Mouse (Mus musculus) liver, embryonic 15.5 days (tissue): ENCODE results near the gene Mylpf. TPM values are rescaled to one million over a fixed set of nuclear protein-coding genes. Genes with fewer than 3 reads are reported as not detected.

Experiments
- ATAC-seq: fragments of 200-750 bp; cut with Nextera tagmentation; 2 replicates; pipeline ENCODE4 v1.8.0; 2017; ENCODE audit warnings: moderate number of reproducible peaks, mild to moderate bottlenecking, moderate library complexity; ENCODE audit not compliant: insufficient read depth
- H3K27ac ChIP-seq: fragments of 300-500 bp; sonication (generic); replicated peaks from 2 replicates; pipeline ENCODE4 v1.5.1; 2015; ENCODE audit warnings: mild to moderate bottlenecking, inconsistent platforms
- H3K27me3 ChIP-seq: fragments of 300-500 bp; sonication (generic); 2 replicates; pipeline ENCODE4 v1.6.1; 2015; ENCODE audit warnings: mild to moderate bottlenecking, inconsistent platforms
- H3K36me3 ChIP-seq: fragments of 300-500 bp; sonication (generic); replicated peaks from 2 replicates; pipeline ENCODE4 v1.6.1; 2015; ENCODE audit warnings: moderate library complexity, mild to moderate bottlenecking, inconsistent platforms
- H3K4me1 ChIP-seq: fragments of 300-500 bp; sonication (generic); replicated peaks from 2 replicates; pipeline ENCODE4 v1.6.1; 2015; ENCODE audit warnings: inconsistent platforms
- H3K4me2 ChIP-seq: fragments of 300-500 bp; sonication (generic); 2 replicates; pipeline ENCODE4 v1.6.1; 2015; ENCODE audit warnings: moderate library complexity, mild to moderate bottlenecking, inconsistent platforms
- H3K4me3 ChIP-seq: fragments of 300-500 bp; sonication (generic); replicated peaks from 2 replicates; pipeline ENCODE4 v1.5.1; 2015; ENCODE audit warnings: mild to moderate bottlenecking, inconsistent platforms
- H3K9ac ChIP-seq: fragments of 300-500 bp; sonication (generic); 2 replicates; pipeline ENCODE4 v1.6.1; 2015; ENCODE audit warnings: moderate library complexity, mild to moderate bottlenecking, inconsistent platforms
- H3K9me3 ChIP-seq: fragments of 300-500 bp; sonication (generic); replicated peaks from 2 replicates; pipeline ENCODE4 v1.6.1; 2016; ENCODE audit warnings: inconsistent platforms
- WGBS: fragments of 180-500 bp; shearing (Covaris S2); methylation state at CpG from one replicate; pipeline ENCODE4 v1.1.7; 2015; ENCODE audit warnings: mixed read lengths; ENCODE audit not compliant: insufficient replicate concordance; 5-methylcytosine and 5-hydroxymethylcytosine counted together
- polyA plus RNA-seq: library from polyadenylated mRNA; unstranded; fragments of >200 nt; fragmentation: Nextera tagmentation; extraction: Ambion mirVana; gene quantifications from 2 replicates; pipeline ENCODE4 v1.2.1, GENCODE M21; 2015

Mylpf gene
- polyA plus RNA-seq, 1 experiment from 2014 or later, result 89.3 TPM

DNA sequence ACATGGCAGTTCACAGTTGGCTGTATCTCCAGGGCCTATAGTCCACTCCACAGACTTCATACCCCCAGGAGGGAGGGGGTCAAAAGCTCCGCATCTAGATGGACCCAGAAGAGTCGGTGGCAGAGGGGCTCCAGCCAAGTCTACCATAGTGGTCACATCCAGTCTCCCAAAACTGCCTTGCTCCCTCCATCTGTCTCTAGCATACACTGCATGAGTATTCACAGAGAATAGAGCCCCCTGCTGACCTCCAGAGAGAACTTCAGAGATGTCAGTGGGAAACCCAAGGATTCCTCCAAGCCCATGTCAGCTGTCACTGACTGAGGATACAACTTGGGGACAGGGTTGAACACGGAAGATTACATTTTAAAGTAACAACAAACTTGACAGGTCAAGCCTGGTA is 23.1 kb upstream of the Mylpf start:
- H3K9ac ChIP-seq, result no peak overlapping the region
- no peak overlapping the region for H3K4me2 ChIP-seq
- no peaks in the 10 kb centered on the region for H3K36me3 ChIP-seq
- H3K4me1 ChIP-seq, result peaks cover 44% of the 10 kb centered on the region
- no peaks in the 10 kb centered on the region for H3K27me3 ChIP-seq
- WGBS, result 47% methylated on average over 3 of the region's 3 CpGs
- no peak overlapping the region for H3K4me3 ChIP-seq
- no peak for ATAC-seq
- no peaks in the 10 kb centered on the region for H3K9me3 ChIP-seq
- H3K27ac ChIP-seq, result no peak overlapping the region

DNA sequence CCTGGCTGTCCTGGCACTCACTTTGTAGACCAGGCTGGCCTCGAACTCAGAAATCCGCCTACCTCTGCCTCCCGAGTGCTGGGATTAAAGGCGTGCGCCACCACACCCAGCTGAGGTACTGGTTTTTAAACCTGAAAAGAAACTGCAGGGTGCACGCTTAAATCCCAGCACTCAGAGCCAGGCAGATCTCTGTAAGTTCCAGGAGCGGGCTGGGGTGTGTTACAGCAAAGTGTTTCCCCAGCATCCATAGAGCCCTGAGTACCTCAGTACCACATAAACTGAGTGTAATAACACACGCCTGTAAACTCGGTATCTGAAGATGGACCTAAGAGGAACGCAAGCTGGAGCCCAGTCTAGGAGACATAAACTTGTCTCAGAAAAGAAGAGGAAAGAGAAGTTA is 21.3 kb upstream of the Mylpf start:
- ATAC-seq, result no peak
- Histone ChIP-seq H3K27ac (no peak overlapping the region), H3K4me1 (peaks cover 33% of the 10 kb centered on the region), H3K27me3 (no peaks in the 10 kb centered on the region), H3K4me3 (no peak overlapping the region), H3K9ac (no peak overlapping the region), H3K4me2 (no peak overlapping the region), H3K36me3 (peaks cover 13% of the 10 kb centered on the region), H3K9me3 (no peaks in the 10 kb centered on the region)
- WGBS, result 69% methylated on average over 10 of the region's 10 CpGs

DNA sequence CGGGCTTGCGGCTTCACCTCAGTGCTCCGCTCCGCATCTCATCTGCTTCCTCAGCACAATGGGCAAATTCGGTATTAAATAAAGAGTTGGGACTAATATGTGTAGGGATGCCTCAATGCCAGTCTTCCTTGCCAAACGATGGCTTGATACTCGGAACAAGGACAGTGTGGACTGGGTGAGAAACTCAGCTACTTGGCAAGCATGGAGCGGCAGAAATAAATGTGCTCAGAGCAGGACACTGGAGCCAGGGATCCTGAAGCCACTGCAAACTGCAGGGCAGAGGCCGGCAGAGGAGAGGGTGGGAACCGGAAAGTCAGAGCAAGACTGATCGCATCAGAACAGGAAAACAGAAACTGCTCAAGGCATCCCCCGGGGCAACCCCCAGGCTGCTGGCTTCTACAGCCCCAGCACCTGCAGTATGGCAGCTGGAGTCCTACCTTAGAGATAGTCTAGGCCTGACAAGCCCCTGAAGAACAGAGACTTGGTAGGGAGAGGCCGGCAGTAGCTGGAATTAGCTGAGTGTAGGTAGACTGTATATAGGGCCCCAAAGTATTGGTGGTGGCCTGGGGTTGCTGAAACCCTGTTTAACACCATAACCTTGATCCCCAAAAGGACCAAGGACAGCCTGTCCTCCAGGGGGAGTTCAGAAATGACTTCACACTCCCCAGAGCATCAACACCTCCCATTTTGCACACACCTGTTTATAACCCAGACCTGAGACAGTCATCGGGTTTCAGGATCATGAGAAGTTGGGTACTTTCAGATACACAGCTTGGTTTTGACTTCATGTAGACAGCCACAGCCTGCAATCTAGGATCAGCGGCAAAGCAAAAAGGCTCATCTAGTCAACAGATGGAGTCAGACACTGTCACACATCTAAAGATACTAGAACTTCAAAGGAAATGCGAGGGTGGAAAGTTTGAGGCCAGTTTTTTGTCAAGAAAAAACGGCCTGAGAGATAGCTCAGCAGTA is 20.1 kb upstream of the Mylpf start:
- Histone ChIP-seq H3K9ac (no peak overlapping the region), H3K9me3 (no peaks in the 10 kb centered on the region), H3K4me3 (no peak overlapping the region), H3K27me3 (no peaks in the 10 kb centered on the region), H3K27ac (no peak overlapping the region), H3K36me3 (peaks cover 25% of the 10 kb centered on the region), H3K4me1 (peaks cover 21% of the 10 kb centered on the region), H3K4me2 (no peak overlapping the region)
- no peak for ATAC-seq
- WGBS, result 57% methylated on average over 17 of the region's 17 CpGs

DNA sequence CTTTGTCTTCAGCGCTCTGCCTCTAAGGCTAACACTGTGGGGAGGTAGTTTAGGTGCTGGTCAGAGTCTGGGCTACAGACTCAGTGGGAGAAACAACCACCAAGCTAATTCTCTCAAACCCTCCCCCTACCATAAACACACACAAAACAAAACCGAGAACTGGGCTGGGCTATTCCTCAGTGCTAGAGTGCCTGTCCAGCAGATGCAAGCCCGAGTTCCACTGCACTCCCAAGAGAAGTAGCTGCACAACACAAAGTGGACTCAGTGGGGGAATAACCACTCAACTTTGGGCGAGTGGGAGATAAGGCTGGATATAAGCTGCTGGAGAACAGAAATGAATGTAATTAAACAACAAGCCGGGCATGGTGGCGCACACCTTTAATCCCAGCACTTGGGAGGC is 18.0 kb upstream of the Mylpf start:
- Histone ChIP-seq H3K4me1 (peaks cover 25% of the 10 kb centered on the region), H3K4me2 (no peak overlapping the region), H3K9ac (no peak overlapping the region), H3K27me3 (no peaks in the 10 kb centered on the region), H3K9me3 (no peaks in the 10 kb centered on the region), H3K27ac (no peak overlapping the region), H3K4me3 (no peak overlapping the region), H3K36me3 (peaks cover 38% of the 10 kb centered on the region)
- 75% methylated on average over 6 of the region's 6 CpGs for WGBS
- no peak for ATAC-seq

DNA sequence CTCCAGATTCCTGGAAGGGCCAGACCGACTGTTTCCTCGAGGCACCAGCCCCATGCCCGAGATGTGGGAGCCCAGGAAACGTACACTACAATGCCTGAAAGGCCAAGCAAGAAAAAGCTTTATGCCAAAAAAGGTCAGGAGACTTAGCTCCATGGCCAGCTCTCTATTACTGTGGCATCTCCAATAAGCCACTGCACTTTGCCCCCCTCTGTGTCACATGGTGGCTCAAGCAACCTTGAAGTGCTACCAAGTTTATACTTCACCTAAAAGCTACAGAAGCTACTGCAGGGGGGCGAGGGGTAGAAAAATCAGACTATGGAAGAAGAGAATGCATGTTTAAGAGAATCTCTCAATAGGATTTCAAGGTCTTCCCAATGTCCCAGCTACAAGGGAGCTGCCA is 15.7 kb upstream of the Mylpf start:
- Histone ChIP-seq H3K27ac (no peak overlapping the region), H3K9ac (no peak overlapping the region), H3K4me3 (no peak overlapping the region), H3K27me3 (no peaks in the 10 kb centered on the region), H3K36me3 (peaks cover 51% of the 10 kb centered on the region), H3K9me3 (no peaks in the 10 kb centered on the region), H3K4me1 (peaks cover 41% of the 10 kb centered on the region), H3K4me2 (no peak overlapping the region)
- ATAC-seq, result no peak
- 85% methylated on average over 5 of the region's 5 CpGs for WGBS

DNA sequence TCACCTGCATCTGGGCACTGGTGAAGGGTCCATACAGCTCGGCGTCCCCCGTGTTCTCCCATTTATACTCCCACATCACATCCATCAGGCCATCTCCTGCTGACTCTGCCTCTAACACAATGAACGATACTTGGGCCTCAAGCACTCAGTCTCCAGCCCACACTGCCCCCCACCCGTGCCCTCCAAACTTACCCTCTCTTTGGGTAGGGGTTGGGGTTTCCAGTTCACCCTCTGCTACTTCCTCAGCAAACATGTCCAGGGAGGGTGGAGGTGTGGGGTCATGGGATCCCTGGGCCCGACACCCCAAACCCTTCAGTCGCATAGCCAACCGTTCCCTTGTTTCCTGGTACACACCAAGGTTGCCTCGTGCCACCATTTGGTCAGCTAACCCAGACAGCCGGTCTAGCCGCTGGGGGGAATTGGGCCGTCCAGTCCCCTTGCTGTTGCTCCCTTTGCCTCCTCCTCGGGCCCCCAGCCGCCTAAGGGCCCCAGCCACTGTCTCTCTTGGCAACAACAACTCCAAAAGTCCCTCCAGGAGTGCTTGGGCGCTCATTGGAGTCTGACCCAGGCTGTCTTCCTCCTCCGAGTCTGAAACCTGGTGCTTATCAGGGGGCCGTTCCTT is 14.6 kb upstream of the Mylpf start:
- ATAC-seq, result no peak
- Histone ChIP-seq H3K4me1 (peaks cover 34% of the 10 kb centered on the region), H3K4me3 (peak overlapping the region; percentile 77; the same call in 1 of the 2 replicates), H3K36me3 (peaks cover 62% of the 10 kb centered on the region), H3K9me3 (no peaks in the 10 kb centered on the region), H3K27me3 (no peaks in the 10 kb centered on the region), H3K4me2 (peak overlapping the region; percentile 91), H3K27ac (no peak overlapping the region), H3K9ac (no peak overlapping the region)
- 85% methylated on average over 17 of the region's 17 CpGs for WGBS

DNA sequence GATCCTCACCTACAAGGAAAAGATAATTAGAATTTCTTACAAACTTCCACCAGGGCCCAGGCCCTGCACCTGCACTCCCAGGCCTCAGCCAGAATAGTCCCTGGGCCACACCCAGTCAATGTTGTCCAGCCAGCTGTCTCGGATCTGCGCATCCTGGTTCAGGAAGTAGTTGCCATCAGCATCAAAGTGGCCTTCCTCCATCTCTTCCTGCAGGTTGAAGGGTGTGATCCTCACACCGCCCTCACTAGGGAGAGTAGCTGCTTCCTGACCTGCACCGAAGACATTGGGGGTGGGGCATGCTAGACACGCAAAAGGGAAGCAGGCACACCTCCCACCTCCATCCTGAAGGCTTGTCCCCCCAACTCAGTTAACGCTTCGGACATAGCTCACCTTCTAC is 14.1 kb upstream of the Mylpf start:
- ATAC-seq, result no peak
- 46% methylated on average over 7 of the region's 7 CpGs for WGBS
- H3K27ac ChIP-seq, result 0 out of 2 replicates have a peak overlapping the region, but pooled peaks have one; percentile 91
- H3K9ac ChIP-seq, result peak overlapping the region; percentile 74; the same call in 1 of the 2 replicates
- peak overlapping the region; percentile 77 for H3K4me3 ChIP-seq
- no peaks in the 10 kb centered on the region for H3K27me3 ChIP-seq
- no peaks in the 10 kb centered on the region for H3K9me3 ChIP-seq
- peaks cover 67% of the 10 kb centered on the region for H3K36me3 ChIP-seq
- peak overlapping the region; percentile 91 for H3K4me2 ChIP-seq
- peaks cover 32% of the 10 kb centered on the region for H3K4me1 ChIP-seq

DNA sequence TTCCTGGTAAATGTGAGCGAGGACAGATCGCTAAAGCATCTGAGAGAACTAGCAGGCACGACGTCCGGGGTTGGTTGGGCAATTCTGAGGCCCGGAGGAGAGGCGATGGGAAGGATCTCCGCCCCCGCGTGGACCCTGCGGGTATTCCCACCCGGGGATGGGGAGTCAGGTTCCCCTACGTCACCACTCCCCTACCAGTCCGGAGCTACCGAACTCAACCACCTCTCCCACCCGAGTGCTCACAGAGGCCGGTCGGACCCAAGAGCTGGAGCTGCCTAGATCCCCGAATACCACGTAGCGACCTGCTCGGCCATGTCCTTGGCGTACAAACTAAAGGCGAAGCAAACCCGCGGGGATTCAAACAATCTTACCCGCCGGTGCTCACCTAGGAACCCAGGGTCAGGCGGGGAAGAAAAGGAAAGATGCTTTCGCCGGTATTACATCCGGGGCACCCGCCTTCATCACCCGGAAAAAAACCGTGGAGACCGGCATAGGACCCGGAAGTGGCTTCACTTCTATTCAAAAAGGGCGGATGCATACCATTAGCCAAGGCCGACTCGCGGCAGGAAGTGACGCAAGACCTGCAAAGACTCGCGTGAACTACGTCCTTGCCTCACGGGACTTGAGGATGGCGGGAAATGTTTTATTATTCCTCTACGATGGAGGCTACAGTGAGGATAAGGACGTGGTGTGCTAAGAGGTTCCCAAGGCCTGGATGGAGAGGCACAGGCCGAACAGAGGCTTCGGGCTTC is 13.0 kb upstream of the Mylpf start, which contains the start of gene Cd2bp2:
Gene Cd2bp2, minus strand, starts transcription at position 507 of the 752 bp plus-strand sequence.
- Histone ChIP-seq H3K27me3 (no peaks in the 10 kb centered on the region), H3K9me3 (no peaks in the 10 kb centered on the region), H3K4me1 (peaks cover 32% of the 10 kb centered on the region), H3K9ac (peak within 1 kb of the TSS; percentile 74), H3K27ac (peak within 1 kb of the TSS; percentile 91), H3K4me3 (peak within 1 kb of the TSS; percentile 77), H3K36me3 (peaks cover 78% of the 10 kb centered on the region), H3K4me2 (peak within 1 kb of the TSS; percentile 91)
- under 1% methylated on average over 51 of the region's 51 CpGs for WGBS
- peak; percentile 92 for ATAC-seq

DNA sequence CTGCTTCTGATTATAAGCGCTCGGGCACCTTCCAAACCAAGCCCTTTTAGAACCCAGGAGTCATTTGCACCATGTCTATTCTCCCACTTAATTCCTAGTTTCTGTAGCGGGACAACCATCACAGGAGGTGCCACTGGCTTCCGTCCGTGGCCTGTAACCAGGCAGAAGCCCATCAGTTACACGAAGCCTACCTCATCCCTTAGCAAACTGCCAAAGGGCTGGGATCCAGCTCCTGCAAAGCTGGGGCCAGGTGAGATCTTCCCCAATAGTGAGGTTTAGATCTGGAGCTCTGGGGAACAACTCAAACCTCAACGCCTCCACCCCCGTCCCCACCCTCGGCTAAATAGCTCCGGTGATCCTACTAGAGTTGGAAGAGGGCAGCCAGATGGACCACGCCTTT is 12.2 kb upstream of the Mylpf start:
- Histone ChIP-seq H3K36me3 (peaks cover 82% of the 10 kb centered on the region), H3K27ac (peak overlapping the region; percentile 91), H3K4me3 (peak overlapping the region; percentile 77), H3K27me3 (no peaks in the 10 kb centered on the region), H3K9ac (peak overlapping the region; percentile 74), H3K4me1 (peaks cover 32% of the 10 kb centered on the region), H3K9me3 (no peaks in the 10 kb centered on the region), H3K4me2 (peak overlapping the region; percentile 91)
- no peak for ATAC-seq
- 50% methylated on average over 11 of the region's 11 CpGs for WGBS

DNA sequence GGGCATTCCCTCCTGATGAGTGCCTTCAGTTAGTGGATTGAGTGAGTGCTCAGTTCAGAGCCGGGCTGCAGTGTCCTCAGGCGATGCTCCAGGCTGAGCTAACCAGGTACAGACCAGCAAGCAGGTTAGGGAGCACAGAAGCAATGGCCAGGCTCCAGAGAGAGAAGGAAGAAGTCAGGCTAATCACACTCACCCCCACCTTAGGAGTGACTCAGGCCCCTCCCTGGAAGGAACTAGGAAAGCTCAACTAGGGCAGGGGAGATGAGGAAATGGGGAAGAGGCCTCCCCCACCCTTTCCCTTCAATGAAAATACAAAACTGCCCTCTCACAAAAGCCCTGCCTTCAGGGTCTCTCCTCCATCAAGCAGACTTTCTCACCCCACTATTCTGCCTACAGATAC is 2.1 kb upstream of the Mylpf start:
- 20% methylated on average over 2 of the region's 2 CpGs for WGBS
- ATAC-seq, result no peak

More for the DNA sequence above, 2.1 kb upstream of the Mylpf start:
- H3K4me2 ChIP-seq, result peak overlapping the region; percentile 81
- peak overlapping the region; percentile 96 for H3K9ac ChIP-seq
- H3K27ac ChIP-seq, result peak overlapping the region; percentile 99
- H3K4me3 ChIP-seq, result peak overlapping the region; percentile 96
- no peaks in the 10 kb centered on the region for H3K9me3 ChIP-seq
- no peaks in the 10 kb centered on the region for H3K27me3 ChIP-seq
- H3K36me3 ChIP-seq, result peaks cover 37% of the 10 kb centered on the region
- H3K4me1 ChIP-seq, result peaks cover 60% of the 10 kb centered on the region
